ENCODE assay signal across 7 mouse cellular contexts in the genomic region with DNA sequence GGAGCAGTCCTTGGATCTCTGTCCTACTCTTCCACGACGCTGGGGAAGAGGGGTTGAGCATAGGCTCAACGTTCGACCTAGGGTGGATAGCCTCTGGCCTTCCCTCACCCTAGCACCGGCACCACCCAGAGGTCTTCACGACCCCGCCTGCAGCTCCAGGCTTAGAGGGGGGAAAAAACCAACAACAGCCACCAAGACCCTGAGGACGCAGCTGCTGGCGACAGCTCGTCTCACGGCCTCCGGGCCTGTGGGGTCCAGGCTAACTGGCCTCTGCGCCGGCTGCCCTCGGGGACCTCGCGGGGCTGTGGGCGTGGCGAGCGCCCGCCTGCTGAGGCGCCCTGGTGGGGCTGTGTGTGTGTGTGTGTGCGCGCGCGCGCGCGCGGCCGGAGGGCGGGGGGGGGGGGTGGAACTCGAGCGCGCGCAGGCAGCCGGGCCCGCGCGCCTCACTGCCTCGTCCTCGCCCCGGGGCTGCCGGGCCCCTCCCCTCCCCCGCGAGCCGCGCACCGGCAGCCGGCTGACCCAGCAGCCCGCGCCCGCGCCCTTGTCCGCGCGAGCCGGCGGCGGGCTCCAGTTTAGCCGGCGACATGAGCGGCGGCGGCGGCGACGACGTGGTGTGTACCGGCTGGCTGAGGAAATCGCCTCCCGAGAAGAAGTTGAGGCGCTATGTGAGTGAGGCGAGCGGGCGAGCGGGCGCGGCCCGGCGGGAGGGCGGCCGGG. TPM values are rescaled to one million over a fixed set of nuclear protein-coding genes. Genes with fewer than 3 reads are reported as not detected.
DNase-seq lines count a peak whose midpoint lies in the region; ATAC-seq lines count a peak whose summit lies in the region.

TSS of gene Gab2 (plus strand) at position 345 of the 717 bp plus-strand sequence.

- H3K9me3 ChIP-seq in intestine, embryonic 16.5 days (ENCODE audit: control insufficient read depth, low read length): no peaks in the 10 kb centered on the region
- H3K9me3 ChIP-seq in limb, embryonic 11.5 days (ENCODE audit: control insufficient read depth, low read length): no peaks in the 10 kb centered on the region
- no peaks in the 10 kb centered on the region for H3K9me3 ChIP-seq in midbrain, embryonic 13.5 days

- H3K9ac ChIP-seq in intestine, embryonic 16.5 days (ENCODE audit: low read depth, low read length): peak within 1 kb of the TSS; percentile 96
- H3K9ac ChIP-seq in limb, embryonic 11.5 days (ENCODE audit: low read length): peak within 1 kb of the TSS; percentile 81
- peak within 1 kb of the TSS; percentile 96 for H3K9ac ChIP-seq in midbrain, embryonic 13.5 days (replicated peaks)

- no peaks in the 10 kb centered on the region for H3K27me3 ChIP-seq in intestine, embryonic 16.5 days (replicated peaks; ENCODE audit: control insufficient read depth, insufficient read depth, low read length)
- no peaks in the 10 kb centered on the region for H3K27me3 ChIP-seq in limb, embryonic 11.5 days (ENCODE audit: control insufficient read depth, insufficient read depth, low read length)
- H3K27me3 ChIP-seq in midbrain, embryonic 13.5 days: no peaks in the 10 kb centered on the region

- WGBS in intestine, embryonic 16.5 days: under 1% methylated on average over 72 of the region's 83 CpGs
- under 1% methylated on average over 55 of the region's 83 CpGs for WGBS in limb, embryonic 11.5 days
- under 1% methylated on average over 72 of the region's 83 CpGs for WGBS in midbrain, embryonic 13.5 days

- peak; percentile 88 for DNase-seq in adrenal gland, postnatal 14 days
- peak; percentile 85 for DNase-seq in embryo, embryonic 9.5 days (ENCODE audit: extremely low spot score)
- peak; percentile 70 to 82 for DNase-seq in gastrocnemius, postnatal 4 days (ENCODE audit: low spot score in 2 of 2)
- peak; percentile 80 for DNase-seq in limb, embryonic 11.5 days (ENCODE audit: low spot score)
- peak; percentile 32 for DNase-seq in spleen, adult 12 weeks (ENCODE audit: low spot score)

- H3K27ac ChIP-seq in intestine, embryonic 16.5 days (ENCODE audit: low read length): peak within 1 kb of the TSS; percentile 96
- H3K27ac ChIP-seq in limb, embryonic 11.5 days (replicated peaks; ENCODE audit: low read depth, low read length): peak within 1 kb of the TSS; percentile 56
- H3K27ac ChIP-seq in midbrain, embryonic 13.5 days: peak within 1 kb of the TSS; percentile 82

- H3K36me3 ChIP-seq in intestine, embryonic 16.5 days (ENCODE audit: control insufficient read depth, insufficient read depth, low read length): no peaks in the 10 kb centered on the region
- no peaks in the 10 kb centered on the region for H3K36me3 ChIP-seq in limb, embryonic 11.5 days (ENCODE audit: control insufficient read depth, insufficient read depth, low read length)
- H3K36me3 ChIP-seq in midbrain, embryonic 13.5 days: no peaks in the 10 kb centered on the region

- peak; percentile 84 for ATAC-seq in intestine, embryonic 16.5 days
- peak; percentile 85 for ATAC-seq in limb, embryonic 11.5 days (ENCODE audit: insufficient number of reproducible peaks, low FRiP score, low TSS enrichment, low read depth)
- peak; percentile 86 for ATAC-seq in midbrain, embryonic 13.5 days

- H3K4me1 ChIP-seq in intestine, embryonic 16.5 days (ENCODE audit: control insufficient read depth, insufficient read depth, low read length): peaks cover 20% of the 10 kb centered on the region
- peaks cover 3% of the 10 kb centered on the region for H3K4me1 ChIP-seq in limb, embryonic 11.5 days (ENCODE audit: control insufficient read depth, insufficient read depth, low read length)
- H3K4me1 ChIP-seq in midbrain, embryonic 13.5 days (replicated peaks): peaks cover 12% of the 10 kb centered on the region

- peak within 1 kb of the TSS; percentile 86 for H3K4me3 ChIP-seq in intestine, embryonic 16.5 days (ENCODE audit: low read length)
- peak within 1 kb of the TSS; percentile 76 for H3K4me3 ChIP-seq in limb, embryonic 11.5 days (ENCODE audit: low read depth, low read length)
- peak within 1 kb of the TSS; percentile 93 for H3K4me3 ChIP-seq in midbrain, embryonic 13.5 days (replicated peaks)

- H3K4me2 ChIP-seq in intestine, embryonic 16.5 days (ENCODE audit: low read depth, low read length): peak within 1 kb of the TSS; percentile 85
- H3K4me2 ChIP-seq in limb, embryonic 11.5 days (ENCODE audit: low read depth, severe bottlenecking): peak within 1 kb of the TSS; percentile 94
- peak within 1 kb of the TSS; percentile 76 for H3K4me2 ChIP-seq in midbrain, embryonic 13.5 days (replicated peaks)

RNA-seq across cellular contexts. Expression of gene Gab2, which starts in this region (rescaled TPM):
- total RNA-seq in adrenal gland, postnatal 14 days (2021): 16.1 and 20.7 TPM in 2 replicates
- 10 to 100 TPM; 15.9 to 18.0 TPM for total RNA-seq in gastrocnemius, postnatal 4 days (2021)
- polyA plus RNA-seq in intestine, embryonic 16.5 days (2015; fragmentation: Nextera tagmentation; extraction: Ambion mirVana): 5.4 and 6.0 TPM in 2 replicates
- polyA plus RNA-seq in limb, embryonic 11.5 days (2014; fragmentation: Nextera tagmentation; extraction: Ambion mirVana): 3.1 and 3.3 TPM in 2 replicates
- polyA plus RNA-seq in midbrain, embryonic 13.5 days (2015; fragmentation: Nextera tagmentation; extraction: Ambion mirVana): 15.2 and 17.9 TPM in 2 replicates

Comparison
In these comparisons a context has a peak if more than half of its experiments do, and no peak if none do; other contexts are left out.
1. Peak in every context shown above with its lines: DNase-seq, ATAC-seq, H3K4me3 ChIP-seq and H3K27ac ChIP-seq.
2. DNase-seq: peak in every context shown above with its lines; median percentile 88 in adrenal gland, postnatal 14 days; 85 in embryo, embryonic 9.5 days; 80 in limb, embryonic 11.5 days; 76 in gastrocnemius, postnatal 4 days; 32 in spleen, adult 12 weeks.